Mouse (Mus musculus): ENCODE data around the gene Pde4d.

The Pde4d gene

GRCm38 (mm10) chr13:109806193-109806966, 1356.6 kb downstream of the Pde4d start:
- in situ Hi-C loops (cut with MboI, MseI): no loop called here

DNA sequence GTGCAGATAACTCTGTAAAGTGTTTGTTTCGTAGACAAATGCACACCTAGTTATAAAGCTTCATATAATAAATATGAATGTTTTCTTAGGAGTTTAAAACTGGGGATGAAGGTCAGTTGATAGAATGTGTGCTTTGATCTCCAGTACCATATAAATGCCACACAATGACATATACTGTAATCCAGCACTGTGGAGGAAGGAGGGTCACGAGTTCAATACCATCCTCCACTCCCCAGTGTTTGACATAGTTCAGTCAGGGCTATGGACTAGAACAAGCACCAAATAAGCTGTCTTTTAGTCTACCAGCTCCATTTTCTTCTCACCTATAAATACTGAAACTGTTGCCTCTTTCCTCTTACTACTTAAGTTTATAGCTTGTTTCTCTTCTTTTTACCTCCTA, 1357.3 kb downstream of the Pde4d start:
- in situ Hi-C loops (cut with MboI, MseI): no loop called here

DNA sequence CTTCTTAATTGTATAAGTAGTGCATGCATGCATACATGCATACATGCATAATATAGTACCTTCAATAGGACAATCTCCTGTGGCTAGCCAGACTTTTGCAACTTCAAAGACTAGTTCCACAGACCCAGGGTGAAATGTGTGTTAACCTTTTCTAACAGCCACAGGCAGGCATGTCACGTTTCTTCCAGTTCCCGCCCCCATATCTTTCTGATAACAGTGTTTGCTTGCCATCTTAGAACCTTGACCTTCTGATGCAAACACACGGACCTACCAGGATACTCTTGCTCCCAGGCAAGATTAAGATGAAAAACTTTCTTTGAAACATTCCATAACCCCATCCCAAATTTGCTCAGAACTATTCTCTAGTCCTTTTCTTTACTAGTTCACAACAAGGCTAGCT, 1357.7 kb downstream of the Pde4d start:
- in situ Hi-C loops (cut with MboI, MseI): no loop called here

GRCm38 (mm10) chr13:109808039-109808438, 1358.3 kb downstream of the Pde4d start:
- in situ Hi-C loops (cut with MboI, MseI): no loop called here

GRCm38 (mm10) chr13:109808946-109809345, 1359.2 kb downstream of the Pde4d start:
- in situ Hi-C loops (cut with MboI, MseI): no loop called here

GRCm38 (mm10) chr13:109809646-109810045, 1359.9 kb downstream of the Pde4d start:
- in situ Hi-C loops (cut with MboI, MseI): no loop called here

GRCm38 (mm10) chr13:109813924-109814323, 1364.2 kb downstream of the Pde4d start:
- in situ Hi-C loops (cut with MboI, MseI): no loop called here

GRCm38 (mm10) chr13:109819071-109819470, 1369.3 kb downstream of the Pde4d start:
- in situ Hi-C loops (cut with MboI, MseI): no loop called here

GRCm38 (mm10) chr13:109820141-109820540, 1370.4 kb downstream of the Pde4d start:
- in situ Hi-C loops (cut with MboI, MseI): loop anchor here (5.0 kb wide), 1 partner anchor 92 kb away; no protein-coding TSS in a partner anchor

- in situ Hi-C loops (cut with MboI, MseI): loop anchor here (5.0 kb wide), 1 partner anchor 91 kb away; no protein-coding TSS in a partner anchor
Measured at GRCm38 (mm10) chr13:109820866-109821265, 1371.1 kb downstream of the Pde4d start.

DNA sequence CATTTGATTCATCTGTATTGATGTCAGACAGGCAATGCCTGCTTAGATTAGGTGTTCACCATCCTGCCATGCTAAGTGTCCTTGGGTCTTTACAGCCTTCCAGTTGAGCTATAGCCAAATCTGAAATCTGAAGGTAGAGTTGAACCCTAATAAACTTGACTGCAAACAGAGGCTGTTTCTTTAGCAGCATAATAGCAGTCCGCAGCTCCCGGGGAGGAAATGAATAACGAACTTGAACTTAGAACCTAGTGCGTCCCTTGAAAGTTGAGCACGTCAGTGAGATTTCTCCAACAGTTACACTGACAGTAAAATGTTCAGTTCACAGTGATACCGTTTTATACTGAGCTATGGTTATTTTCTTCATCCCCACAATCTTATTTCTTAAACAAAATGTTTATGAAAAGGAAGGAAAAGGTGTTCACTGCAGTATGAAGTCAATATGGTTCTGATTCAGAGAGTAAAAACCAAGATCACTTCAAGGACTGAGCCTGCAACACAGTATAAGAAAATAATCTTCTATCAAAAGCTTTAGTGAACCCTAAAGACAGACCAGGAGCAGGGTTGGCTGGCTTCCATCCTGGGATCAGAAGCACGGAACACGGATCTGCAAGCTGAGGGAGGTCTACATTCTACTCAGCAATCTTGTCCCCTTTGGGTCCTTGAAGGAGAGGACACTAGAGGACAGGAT, 1372.1 kb downstream of the Pde4d start:
- in situ Hi-C loops (cut with MboI, MseI): loop anchor here (5.0 kb wide), 1 partner anchor 90 kb away; no protein-coding TSS in a partner anchor

- in situ Hi-C loops (cut with MboI, MseI): loop anchor here (5.0 kb wide), 1 partner anchor 90 kb away; no protein-coding TSS in a partner anchor
Measured at GRCm38 (mm10) chr13:109822413-109823298, 1372.9 kb downstream of the Pde4d start.

DNA sequence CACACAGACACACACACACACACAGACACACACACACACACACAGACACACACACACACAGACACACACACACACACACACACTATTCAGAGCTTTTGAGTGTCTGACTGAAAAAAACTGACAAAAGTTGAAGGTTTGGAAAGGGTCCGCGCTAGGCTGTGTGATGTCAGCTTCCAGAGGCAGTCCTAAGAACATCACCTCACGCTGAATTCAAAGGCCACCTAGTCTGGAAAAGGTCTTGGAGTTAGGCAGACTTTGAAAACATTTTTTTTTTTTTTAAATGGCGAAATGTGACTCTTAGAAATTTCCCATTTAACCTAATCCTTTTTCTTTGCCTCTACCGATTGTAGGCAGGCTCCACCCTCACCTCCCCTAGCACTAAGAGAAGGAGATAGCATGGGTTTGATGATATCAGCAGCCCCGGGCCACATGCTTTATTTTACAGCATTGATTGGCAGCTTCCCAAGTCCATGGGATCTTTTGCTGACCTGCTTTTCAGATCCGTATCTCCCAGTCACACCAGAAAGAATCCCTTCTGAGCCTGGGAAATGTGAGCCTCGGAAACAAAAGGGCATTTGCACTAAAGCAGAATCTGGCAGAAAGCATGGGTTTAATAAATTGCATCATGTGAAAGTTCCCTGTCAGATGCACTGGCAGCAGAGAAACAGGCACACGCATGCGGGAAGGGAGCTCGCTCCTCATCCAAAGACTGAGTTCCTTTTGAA, 1373.7 kb downstream of the Pde4d start:
- in situ Hi-C loops (cut with MboI, MseI): loop anchor here (5.0 kb wide), 1 partner anchor 89 kb away; no protein-coding TSS in a partner anchor

DNA sequence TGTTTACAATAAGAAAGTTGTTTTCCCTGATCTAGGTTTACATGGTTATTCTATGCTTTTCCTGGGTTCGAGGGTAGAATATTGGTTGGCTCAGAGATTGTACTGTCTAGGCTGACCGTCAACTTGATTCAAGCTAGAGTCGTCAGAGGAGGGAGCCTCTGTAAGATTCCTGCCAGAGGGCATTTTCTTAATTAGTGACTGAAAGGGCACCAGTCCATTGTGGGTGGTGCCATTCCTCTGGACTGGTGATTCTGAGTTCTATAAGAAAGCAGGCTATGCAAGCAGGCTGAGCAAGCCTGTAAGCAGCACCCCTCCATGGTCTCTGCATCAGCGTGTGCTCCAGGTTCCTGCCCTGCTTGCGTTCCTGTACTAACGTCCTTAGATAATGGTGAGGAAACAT, 1376.1 kb downstream of the Pde4d start:
- in situ Hi-C loops (cut with MboI, MseI): loop anchor here (5.0 kb wide), 1 partner anchor 49 kb away; no protein-coding TSS in a partner anchor

DNA sequence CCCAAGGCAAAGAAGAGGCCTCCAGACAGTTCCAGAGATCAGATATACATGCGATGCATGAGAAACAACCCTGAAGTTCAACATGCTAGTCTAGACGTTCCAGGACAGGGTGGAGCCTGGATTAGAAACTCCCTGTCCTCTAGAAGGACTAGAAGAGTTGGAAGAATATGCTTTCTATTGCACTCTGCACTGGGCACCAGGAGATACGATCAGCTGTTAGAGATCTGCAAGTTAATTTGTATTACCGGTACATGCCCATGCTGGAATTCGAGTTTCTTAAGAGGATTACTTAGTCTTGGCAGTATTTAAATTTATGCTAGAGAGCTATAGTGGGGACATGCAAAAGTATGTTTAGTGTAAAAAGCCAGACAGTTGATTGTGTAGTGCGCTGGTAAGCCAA, 1377.6 kb downstream of the Pde4d start:
- in situ Hi-C loops (cut with MboI, MseI): loop anchor here (5.0 kb wide), 1 partner anchor 50 kb away; no protein-coding TSS in a partner anchor

DNA sequence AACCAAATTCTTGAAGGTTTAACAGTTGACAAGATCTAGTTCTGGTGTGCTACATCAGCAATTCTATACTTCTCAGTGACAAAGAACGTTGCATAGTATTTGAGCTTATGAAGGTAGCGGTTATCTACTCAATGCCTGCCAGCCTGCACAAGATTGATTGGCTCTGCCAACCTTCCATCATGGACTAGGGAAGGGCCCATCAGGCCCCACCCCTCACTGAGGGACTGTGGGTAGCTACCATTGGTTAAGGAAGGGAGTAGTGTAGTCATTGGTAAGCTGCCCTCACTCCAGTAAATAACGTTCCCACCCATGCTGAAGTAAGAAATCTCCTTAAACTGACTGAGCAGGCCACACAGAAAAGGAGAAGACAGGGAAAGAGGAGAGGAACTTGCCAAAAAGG, 1378.2 kb downstream of the Pde4d start:
- in situ Hi-C loops (cut with MboI, MseI): loop anchor here (5.0 kb wide), 1 partner anchor 51 kb away; no protein-coding TSS in a partner anchor

DNA sequence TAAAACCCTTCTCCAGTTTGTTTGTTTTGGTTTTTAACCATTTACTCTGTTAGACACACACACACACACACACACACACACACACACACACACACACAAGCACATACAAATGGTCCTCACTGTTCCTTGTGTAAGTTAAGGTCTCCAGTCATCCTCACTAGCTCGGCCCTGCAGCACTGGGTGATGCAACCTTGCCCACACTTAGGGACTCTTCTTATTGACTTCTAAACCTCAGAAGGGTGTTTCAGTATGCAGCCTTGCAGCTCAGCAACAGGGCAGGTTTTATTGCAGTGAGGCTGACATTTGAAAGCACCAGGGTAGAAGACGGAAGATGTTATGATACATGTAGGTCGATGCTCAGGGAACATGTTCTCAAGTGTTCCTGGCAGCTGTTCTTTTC, 1379.7 kb downstream of the Pde4d start:
- in situ Hi-C loops (cut with MboI, MseI): loop anchor here (5.0 kb wide), 1 partner anchor 52 kb away; no protein-coding TSS in a partner anchor

DNA sequence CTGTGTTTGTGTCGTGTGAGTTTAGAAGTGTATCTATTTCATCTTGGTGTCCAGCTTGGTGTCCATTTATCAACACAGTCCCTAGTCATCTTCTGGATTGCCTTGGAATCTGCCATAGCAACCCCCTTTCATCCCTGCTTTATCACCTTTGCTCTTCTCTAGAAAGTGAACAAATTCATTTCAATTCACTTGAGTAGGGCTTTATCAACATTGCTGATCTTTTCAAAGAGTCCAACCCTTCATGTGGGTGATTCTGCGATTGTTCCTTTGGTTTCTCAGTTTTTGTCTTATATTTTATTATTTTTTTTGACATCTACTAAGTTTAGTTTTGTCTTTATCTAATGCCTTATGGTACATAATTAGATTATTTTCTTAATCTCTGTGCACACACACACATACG, 1385.2 kb downstream of the Pde4d start:
- in situ Hi-C loops (cut with MboI, MseI): no loop called here

GRCm38 (mm10) chr13:109837453-109837852, 1387.7 kb downstream of the Pde4d start:
- in situ Hi-C loops (cut with MboI, MseI): no loop called here

DNA sequence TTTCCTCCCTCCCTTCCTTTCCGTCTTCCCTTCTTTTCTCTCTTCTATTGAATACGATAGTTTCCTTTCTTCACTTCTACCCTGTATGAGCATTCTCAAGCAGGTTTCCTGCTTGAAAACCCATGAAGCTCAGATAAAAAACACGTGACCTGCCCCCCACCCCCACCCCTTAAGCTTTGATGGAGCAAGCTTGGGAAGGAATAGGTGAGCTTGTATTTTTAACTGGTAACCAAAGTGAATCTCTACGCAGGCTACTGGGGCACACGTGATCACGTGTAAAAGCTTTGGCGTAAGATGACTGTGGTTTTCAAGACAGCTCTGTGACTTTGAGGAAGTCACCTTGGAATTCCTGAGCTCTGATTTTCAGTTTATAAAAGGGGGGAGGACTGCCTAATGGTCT, 1388.2 kb downstream of the Pde4d start:
- in situ Hi-C loops (cut with MboI, MseI): no loop called here

DNA sequence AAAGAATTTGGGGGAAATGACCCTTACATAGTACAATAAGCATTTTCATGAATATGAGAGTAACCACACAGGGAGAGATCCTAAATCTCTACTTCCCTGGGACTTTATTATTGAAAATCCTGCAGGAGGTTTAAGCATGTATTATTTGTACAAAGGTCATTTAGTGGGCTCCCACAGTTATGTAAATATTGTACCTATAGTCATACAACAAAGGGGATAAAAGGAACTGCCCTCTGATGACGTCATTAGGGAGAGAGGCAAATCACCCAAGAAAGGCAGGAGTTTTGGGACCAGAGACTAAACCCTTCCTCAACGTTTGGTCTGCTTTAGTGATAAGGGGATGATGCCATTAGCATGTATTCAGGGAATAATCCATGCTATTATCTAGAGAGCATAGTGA, 1390.5 kb downstream of the Pde4d start:
- in situ Hi-C loops (cut with MboI, MseI): loop anchor here (10.0 kb wide), 1 partner anchor 55 kb away; no protein-coding TSS in a partner anchor

Measured in regulatory T cell (primary cell).